Mouse (Mus musculus) lung, postnatal 14 days (tissue): ENCODE results near the gene Iscu.

Experiments
- DNase-seq: peaks from one replicate; pipeline ENCODE4 v3.0.0; 2021

Iscu gene

DNA sequence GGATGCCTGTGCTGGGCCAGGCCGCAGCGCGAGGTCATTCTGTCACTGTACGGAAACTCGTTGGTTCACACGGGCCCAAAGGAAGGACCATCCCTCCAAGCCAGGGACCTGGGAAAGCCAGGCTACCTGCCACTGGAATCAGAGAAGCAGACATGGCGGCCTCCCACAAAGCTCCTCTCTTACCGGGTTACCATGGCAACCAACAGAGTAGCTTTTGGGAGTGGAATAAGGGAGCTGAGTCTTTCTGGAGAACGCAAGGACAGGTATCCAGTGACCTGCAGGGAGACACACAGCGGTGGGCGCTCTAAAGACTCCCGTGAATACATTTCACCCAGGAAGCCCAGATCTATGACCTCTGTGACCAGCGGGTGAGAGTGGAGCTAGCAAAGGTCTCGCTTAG, 46.0 kb downstream of the Iscu start:
- DNase-seq = no peak

DNA sequence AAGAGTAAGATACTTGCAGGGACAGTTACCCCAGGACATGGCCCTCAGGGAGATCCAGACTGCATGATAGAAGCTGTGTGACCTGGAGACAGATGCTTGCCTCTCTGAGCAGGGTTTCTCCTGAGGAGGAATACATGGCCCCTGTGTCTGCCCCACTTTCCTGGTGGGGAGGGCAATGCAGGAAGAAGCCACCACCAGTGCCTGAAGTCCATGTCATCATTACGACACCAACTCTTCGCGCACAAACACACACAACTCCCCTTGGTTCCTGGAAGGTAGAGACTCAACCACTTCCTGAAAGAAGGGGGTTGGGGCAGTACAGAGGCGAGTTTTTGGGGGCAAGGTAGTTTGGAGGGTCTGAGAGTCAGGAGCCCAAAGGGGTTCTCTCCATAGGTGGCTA, 51.7 kb downstream of the Iscu start:
- no peak for DNase-seq

DNA sequence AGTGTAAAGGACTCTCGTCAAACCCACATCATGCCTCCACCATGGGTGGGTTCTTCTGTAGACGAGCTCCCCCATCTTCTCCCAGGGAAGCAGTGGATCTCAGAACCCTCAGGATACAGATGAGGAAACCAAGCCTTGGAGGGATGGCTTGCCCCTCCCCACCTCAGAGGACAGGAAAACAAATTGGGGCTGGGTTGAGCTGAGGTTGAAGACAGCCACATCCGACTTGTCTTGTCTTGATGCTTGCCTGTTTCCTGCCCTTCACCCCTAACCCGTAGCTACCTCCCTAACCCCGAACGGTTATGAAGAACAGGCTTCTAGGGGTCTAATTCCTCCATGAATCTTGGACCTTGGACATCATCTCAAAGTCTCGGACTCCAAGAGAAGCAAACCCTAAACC, 53.0 kb downstream of the Iscu start:
- no peak for DNase-seq

DNA sequence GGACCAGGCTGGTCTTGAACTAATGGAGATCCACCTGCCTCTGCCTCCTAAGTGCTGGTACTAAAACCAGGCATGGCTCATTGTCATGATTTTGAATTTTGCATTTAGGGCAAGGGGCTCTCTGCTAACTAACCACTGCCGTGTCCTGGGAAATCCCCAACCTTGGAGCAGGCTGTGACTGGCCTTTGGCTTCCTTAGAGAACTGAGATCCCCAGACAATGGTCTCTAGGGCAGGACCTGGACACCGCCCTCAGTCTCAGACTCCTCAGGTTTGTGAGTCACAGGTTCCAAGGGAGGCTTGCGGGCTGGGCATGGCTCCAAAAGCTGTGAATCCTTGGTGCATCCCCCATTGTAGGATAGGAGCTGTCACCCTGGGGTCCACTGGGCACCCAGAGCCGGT, 54.1 kb downstream of the Iscu start:
- no peak for DNase-seq
